Mouse (Mus musculus) kidney, postnatal 4 days (tissue): Measurements from ENCODE around the gene Ccdc62.
A peak's percentile ranks its signal among the peaks of the same experiment; 100 is the strongest.

Experiments
- DNase-seq, 2 experiments: peaks; one replicate each; pipeline ENCODE4 v3.0.0; 2021; ENCODE audit warnings: mixed read lengths in 2 of 2

The Ccdc62 gene

DNA sequence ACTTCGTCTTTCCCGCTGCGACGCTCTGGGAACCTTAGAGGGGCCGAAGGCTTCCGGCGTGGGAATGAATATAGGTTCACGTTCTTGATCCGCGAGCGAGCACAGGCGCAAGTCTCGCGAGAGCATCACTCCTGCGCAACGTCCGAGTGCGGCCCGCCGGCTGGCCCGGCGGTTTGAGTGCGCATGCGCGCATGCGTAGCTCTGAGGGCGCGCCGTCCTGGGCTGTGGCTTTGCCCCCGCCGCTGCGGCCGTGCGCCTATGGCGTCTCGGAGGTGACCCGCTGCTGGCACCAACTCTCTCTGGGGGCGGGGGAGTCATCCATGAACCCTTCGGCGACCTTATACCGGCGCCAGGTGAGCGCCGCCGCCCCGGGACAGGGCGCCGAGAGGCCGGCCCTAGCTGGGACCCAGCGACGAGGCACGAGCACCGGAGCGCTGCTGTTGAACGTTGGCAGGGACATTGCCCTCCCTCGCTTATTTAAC lies at the start of gene Ccdc62:
TSS of gene Ccdc62 (plus strand) at position 172 of the 482 bp plus-strand sequence.
- peak; percentile 95 to 98 for DNase-seq

DNA sequence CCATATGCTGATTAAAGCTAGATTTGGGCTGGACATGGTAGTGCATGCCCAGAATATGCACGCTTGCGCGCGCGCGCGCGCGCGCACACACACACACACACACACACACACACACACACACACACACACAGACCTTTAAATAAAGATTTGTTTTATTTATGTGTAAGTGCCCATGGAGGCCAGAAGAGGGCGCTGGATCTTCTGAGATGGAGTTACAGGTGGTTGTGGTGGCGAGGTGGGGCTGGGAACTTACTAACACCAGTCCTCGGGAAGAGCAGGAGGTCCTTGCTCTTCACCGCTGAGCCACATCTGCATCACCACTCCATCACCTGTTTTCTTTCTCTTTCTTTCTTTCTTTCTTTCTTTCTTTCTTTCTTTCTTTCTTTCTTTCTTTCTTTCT lies 49.7 kb upstream of the Ccdc62 start:
- DNase-seq: no peak

DNA sequence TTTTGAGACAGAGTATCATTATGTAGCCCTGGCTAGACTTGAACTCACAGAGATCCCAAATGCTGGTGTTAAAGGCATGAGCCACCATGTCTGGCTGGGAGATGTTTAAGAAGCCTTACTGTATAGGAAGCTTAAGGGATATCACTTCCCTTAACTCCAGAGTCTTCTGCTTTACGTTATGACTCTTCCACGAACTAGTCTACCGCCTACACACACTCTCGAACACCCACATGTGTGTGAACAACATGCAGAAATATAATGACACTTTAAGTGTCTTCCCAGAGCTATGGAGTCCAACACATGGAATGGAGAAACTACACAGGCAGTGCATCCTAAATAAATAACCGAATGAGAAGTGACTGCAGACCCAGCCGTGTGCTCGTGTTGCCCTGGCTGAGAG lies 46.6 kb upstream of the Ccdc62 start:
- no peak for DNase-seq

DNA sequence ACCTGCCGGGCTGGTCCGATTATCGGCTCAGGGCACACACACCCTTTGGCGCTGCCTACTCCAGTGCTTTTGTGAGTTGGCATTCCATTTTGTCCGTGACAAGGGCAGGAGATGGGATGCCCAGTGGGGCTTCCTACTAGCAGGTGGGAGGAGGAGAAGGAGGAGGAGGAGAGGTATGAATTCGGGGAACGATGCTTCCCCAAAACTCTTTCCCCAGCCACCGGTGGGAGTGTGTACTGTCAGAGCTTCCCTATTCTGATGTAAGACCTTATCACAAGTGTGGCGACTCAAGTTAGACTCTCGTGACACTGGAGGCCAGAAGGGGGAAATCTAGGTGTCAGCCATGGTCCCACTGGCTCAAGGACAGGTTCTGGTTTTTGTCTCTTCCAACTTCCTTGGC lies 46.1 kb upstream of the Ccdc62 start:
- DNase-seq: no peak

DNA sequence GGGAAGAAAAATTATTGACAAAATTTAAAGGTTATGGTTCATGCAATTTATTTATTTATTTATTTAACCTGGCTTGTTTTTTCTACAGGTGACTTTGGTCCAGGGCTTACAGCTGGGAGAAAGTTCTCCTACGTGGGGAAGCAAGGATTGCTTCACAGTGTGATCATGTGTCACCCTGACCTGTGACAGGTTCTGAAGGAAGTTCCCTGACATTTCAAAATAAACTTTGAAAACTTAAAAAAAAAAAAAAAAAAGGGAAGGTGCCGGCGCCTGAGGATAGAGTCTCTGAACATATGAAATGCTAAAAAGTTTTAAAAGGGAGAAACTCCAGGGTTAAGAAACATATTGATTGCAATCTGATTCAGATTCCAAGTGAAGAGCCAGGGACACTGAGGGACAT lies 44.1 kb upstream of the Ccdc62 start:
- no peak for DNase-seq

DNA sequence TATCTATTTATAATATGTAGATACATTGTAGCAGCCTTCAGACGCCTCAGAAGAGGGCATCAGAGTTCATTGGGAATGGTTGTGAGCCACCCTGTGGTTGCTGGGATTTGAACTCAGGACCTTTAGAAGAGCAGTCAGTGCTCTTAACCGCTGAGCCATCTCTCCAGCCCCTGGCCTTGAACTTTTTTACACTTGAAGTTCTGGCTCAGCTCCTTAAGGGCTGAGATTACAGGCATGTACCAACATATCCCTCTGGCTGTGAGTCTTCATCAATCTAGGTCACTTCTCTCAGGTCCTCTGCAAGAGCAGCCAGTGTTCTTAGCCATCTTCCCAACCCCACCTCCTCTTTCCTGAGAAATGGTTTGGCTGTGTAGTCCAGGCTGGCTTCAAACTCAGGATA lies 40.2 kb upstream of the Ccdc62 start:
- no peak for DNase-seq

DNA sequence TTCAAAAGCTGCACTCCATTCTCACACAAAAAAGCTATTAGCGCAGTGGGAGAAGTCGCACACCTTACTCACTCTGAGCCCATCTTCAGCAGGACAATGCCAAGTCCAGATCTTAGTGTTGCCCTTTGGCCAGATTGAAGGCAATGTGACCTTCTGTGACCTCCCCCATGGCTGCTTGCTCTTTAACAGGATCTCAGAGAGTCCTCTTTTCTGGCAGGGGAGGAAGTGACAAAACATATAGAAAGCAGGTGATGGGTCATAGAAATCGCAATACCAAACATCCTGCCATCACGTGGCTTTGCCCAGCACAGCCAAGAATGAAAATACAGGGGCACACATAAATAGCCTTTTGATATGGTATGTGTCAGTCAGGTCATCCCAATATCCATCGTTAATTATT lies 39.5 kb upstream of the Ccdc62 start:
- DNase-seq: no peak

DNA sequence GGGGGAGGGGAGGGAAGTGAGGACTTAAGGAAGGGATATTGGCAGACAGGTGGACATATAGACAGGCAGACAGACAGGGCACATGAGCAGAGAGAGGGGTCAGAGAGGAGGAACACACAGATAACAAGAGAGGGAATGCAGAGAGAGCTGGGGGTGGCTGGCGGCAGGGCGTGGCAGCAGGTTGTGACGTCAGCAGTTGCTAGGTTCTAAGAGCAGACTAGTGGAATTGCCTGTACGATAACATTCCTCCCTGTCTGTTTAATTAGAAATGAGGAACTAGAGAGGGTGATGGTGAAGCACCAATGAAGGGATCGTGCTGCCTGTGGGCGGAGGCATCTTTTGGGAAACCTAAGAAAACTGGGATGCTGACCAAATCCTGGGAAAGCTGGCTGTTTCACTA lies 38.8 kb upstream of the Ccdc62 start:
- DNase-seq: peak; percentile 56 to 63

DNA sequence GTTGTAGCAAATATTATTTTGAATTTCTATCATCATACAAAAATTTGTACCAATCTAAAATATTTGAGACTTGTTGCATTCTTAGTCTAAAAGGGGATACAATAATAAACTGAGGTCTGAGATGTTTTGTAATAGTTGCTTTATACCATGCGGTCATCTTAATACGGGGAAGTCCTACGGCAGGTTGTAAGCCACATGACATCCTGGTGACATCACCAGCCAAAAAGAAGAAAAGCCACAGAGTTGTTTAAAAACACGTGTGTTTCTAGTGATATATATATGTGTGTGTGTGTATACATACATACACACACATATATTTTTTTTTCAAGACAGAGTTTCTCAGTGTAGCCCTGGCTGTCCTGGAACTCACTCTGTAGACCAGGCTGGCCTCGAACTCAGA lies 37.0 kb upstream of the Ccdc62 start:
- DNase-seq: no peak

DNA sequence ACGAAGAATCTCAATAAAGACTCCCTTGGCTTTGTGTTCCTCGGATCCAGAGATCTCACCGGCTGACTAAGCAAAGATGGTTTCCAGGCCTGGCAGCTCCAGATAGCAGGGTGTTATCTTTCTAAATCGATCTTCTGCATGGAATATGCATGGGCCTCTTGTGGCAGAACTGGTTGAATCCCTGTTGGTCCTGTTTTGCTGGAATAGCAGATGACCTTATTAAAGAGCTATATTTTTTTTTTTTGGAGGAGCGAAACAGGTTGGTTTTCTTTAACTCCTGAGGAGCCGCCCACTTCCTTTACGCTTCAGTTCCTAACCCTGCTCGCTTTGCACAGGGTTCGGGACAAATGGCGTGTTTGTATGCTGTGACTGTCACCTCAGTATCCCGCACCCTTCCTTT lies 34.1 kb upstream of the Ccdc62 start:
- no peak for DNase-seq

DNA sequence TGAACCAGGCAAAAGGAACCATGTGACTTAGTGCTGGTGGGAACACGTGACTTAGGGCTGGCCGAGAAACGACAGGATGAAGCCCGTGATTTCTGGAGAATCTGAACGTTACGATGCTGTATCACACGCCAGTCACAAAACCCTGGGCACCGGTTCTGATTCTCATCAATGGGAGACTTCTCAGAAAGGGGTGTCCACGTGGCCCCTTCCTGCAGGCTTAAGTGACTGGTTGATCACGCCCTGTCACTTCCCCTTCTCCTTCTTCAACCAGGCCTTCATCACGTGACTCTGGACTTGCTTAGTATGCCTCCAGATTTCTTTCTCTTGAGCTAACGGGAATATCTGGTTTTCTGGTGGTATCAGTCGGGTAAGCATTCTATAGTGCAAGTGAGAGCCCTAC lies 33.1 kb upstream of the Ccdc62 start:
- DNase-seq: no peak

DNA sequence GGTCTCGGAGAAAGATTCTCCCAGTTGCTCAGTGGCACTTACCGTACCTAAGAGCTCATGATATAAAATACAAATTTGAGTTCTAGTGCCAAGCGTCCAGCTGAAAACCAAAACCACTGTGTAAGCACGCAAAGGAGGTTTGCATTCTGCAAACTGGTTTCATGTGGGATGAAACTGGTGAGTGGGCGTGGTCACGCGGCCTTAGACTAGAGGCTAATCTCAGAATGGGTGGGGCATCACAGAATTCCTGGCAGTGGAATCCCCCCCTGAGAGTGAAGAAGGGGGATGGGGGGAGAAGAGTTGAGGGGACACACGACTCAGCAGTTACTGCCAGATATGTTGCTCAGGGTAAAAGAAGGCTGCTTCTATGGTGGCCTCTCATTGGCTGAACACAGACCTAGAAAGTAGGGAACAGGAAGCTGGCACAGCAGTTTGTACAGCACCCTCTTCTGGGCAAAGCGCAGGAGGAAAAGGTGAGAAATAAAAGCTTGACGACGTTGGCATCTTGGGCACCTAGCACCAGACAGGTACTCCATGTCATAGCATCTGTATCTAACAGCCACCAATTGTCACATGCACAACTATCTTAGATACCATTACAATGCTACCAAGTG lies 26.3 kb upstream of the Ccdc62 start:
- peak; percentile 6 to 27 for DNase-seq

DNA sequence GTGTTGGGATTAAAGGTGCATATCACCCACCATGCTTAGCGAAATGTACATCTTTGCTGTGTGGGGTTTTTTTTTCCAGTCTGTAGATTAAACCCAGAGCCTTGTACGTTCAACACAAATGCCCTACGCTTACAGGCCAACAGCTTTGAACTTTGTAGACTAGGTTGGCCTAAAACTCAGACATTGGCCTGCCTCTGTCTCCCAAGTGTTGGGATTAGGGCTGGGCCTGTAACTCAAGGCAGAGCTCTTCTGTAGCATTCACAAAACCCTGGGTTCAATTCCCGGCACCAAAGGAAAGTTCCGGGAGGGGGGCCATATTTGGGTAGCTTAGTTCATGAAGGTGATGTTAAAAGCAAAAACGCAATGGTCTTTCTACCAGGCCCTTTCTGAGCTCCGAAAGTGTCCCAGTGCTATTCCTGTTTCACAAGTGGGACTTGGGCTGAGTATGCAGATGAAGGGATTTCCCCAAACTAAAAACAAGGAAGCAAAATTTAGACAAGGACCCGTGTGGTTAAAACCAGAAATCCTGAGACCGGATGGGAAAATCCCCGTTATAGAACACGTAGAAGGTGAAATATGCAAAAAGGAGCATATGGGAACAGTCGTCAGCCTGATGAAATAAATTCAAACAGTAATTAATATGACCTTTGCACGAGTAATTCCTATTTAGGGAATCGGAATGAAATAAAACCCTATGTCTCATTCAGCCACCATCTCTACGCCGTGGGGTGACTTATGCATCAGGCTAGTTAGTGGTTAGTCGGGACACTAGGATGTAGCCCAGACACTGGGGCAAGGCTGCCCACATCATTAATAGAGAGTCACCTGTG lies 24.1 kb upstream of the Ccdc62 start:
- DNase-seq: no peak

DNA sequence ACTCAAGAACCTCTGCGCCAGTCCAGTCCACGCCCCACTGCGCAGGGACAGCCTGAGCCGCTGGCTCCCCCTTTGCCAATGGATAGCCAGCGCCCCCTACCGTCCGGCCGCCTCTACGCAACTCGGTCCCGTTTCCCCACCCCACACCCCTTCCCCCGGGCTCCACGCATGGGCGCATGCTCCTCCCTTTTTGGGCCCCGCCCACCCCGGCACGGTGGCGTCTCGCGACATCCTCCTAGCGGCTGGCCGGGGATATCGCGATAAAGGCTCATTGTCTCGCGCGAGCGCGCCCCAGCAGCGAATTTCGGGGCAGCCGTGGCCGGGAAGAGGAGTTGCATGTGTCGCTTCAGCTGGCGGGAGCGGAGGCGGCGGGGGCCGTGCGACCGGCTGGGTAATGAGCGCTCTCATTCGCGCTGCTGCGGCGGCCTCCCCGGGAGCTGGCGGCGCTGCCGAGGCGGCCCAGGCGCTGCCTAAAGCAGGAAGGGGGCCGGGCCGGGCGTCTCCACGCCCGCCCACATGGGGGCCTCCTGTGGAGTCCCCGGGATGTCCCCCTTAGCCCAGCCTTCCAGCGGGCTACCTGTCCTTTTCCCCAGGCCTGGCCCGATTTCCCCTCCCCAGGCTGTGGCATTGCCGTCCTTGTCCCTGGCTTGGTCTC lies 23.4 kb upstream of the Ccdc62 start, which contains the start of gene Denr:
TSS of gene Denr (plus strand) at position 200 of the 655 bp plus-strand sequence.
- DNase-seq: peak; percentile 100

DNA sequence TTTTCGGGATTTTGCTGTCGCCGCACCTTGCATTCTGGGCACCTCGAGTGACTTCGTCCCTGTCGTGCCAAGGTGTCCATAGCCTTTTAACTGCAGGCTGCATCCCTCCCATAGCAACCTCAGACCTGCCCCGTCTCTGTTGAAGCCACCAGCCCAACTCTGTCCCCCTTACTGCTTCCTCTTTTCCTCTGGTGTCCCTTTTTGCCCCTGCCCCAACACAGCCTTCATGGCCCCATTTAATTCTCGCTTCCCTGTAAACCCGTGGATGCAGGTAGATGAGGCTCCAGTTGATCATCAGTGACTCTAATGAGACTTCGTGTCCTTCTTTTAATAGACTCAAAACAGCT lies 22.9 kb upstream of the Ccdc62 start:
- no peak for DNase-seq

DNA sequence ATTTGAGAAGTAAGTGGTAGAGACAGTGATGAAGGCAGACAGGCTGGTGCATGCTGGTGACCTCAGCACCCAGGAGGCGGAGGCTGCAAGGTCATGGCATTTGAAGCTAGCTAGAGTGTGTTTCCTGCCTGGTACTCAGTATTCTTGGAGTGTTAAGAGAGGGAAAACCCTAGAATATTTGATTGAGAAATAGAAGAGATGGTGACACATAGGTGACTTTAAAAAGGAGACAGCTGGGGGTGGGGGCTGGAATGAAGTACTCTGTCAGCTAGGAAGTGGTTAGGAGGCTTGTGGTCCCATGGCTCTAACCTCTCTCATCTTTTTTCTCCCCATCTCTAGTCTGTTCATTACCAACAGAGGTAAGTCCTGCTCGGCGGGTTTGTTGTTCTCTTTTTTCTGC lies 15.6 kb upstream of the Ccdc62 start:
- no peak for DNase-seq

DNA sequence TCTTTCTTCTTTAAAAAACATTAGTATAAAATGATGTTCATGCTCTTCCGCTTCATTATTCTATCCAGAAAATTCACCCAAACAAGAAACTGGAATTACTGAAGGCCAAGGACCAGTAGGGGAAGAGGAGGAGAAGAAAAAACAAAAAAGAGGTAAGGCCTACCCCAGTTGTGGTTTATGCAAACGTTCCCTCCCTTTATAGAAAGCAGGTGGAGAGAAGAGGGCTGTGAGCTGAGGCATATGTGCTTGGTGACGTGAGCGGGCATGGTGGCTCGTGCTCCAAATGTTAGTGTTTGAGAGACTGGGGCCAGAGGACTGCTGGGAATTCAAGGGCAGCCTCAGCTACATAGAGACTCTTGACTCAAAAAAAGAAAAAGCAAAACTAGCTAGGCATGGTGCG lies 8.4 kb upstream of the Ccdc62 start:
- no peak for DNase-seq

DNA sequence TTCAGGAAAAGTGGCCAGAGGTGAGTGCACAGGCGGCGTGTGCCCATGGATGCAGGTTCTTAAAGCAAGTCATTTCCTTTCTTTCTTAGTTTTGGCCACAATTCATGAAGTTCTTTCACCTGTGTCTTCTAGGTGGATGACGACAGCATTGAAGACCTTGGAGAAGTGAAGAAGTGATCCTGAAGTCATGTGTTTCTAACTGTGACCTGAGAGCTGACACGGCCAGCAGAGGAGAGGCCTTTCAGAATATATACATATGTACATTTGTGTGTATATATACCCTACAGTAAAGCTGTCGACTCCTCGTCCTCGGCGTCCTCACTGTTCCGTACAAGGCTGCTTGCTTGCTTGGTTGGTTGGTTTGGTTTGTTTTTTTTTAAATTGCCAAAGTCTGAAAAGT lies 3.4 kb upstream of the Ccdc62 start, which contains the start of gene Gm43518:
TSS of gene Gm43518 (plus strand) at position 301 of the 400 bp plus-strand sequence.
- DNase-seq: no peak

DNA sequence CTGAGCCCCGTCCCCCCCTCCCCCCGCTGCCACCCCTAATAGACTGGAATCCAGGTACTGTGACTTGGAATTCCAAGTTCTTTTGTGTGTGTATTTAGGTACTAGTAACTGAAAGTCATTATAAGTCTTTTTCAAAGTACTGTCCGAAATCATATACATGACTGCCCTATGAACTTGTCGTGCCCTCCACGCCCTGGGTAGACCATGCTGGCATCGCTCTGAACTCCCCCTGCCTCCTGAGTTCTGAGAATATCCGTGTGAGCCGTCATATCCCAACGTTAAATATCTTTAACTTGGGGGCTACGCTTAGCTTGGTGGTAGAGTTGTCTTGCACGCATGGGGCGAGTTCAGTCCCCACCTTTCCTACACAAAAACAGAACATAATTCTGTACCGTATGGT lies 652 bp downstream of the Ccdc62 start:
- DNase-seq: no peak

DNA sequence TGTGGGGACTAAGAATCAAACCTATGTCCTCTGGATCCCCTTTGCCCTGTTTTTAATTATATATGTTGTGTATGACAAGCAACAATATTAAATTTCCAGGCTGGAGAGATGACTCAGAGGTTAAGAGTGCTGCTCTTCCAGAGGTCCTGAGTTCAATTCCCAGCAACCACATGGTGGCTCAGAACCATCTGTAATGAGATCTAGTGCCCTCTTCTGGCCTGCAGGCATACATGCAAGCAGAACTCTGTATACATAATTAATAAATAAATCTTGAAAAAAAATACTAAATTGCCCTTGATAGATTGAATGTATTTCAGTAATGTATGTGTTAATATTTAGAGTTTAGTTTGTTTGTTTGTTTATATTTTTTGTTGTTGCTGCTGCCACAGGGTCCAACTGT lies 2.4 kb downstream of the Ccdc62 start:
- no peak for DNase-seq

DNA sequence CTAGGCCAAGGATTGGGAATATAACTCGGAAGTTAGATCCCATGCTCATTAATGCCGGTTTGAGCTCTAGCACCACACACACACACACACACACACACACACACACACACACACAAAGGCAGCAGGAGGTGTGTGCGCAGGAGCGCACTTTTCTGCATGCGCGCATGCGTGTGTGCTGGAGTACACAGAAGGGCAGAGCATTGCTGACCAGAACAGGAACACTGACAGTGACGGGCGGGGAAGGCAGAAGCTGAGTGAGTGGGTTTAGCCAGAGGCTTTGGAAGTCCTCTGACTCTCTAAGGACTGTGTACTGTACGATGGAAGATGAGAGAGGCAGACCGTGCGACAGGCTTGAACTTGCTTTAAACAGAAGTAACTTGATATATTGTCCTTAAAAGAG lies 3.1 kb downstream of the Ccdc62 start:
- DNase-seq: no peak

DNA sequence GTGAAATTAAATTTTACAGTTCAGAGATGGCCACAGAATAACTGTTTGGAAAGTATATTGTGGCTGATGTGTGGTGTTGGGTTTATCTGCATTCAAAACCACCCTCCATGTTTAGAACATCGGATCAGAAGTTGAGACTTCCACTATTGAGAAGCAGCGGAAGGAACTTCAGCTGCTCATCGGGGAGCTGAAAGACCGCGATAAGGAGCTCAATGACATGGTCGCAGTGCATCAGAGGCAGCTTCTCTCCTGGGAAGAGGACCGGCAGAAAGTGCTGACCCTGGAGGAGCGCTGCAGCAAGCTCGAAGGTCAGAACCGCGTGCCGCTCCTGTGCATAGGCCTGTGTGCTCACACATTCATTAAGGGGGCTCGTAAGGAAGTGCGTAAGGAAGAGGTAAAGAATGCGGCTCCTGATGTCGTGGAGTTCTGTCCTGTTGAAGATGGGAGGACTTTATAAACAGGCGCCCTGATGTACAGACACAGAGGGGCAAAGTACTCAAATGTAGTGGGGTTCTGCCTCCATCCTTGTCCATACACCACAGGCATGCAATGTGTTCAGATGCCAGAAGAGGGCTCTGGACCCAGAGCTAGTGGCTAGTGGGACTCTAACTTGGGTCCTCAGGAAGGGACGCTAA lies 3.6 kb downstream of the Ccdc62 start:
- peak; percentile 41 to 60 for DNase-seq

DNA sequence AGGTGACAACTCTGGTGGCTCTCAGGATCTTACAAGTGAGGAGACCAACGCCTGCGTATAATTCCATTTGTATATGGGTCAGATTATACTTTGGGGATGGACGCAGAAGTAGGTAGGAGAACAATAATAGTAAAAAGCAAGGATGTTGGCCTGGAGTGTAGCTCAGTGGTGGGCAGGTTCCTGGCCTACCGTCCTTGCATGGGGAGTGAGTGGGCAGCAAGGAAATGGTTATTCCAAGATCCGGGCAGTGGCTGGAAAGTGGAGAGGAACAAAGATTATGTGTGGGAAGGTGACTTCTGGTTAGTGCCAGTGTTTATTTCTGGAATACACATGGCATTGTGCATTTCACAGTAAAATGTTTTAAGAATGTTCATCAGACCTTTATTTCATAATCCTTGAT lies 5.5 kb downstream of the Ccdc62 start:
- no peak for DNase-seq
